Mouse (Mus musculus) cortical plate, adult 2 months (tissue): ENCODE data around the gene E130309D02Rik.

Experiments used
- CTCF ChIP-seq: fragments of 200-500 bp; IDR thresholded peaks from 2 replicates; pipeline ENCODE4 v1.5.1; 2011; ENCODE audit warnings: mild to moderate bottlenecking, control low read depth, low read length; ENCODE audit not compliant: insufficient read depth; ENCODE audit errors: extremely low read depth
- POLR2A ChIP-seq: fragments of 200-500 bp; IDR thresholded peaks from 2 replicates; pipeline ENCODE4 v1.6.1; 2011; ENCODE audit warnings: mild to moderate bottlenecking, low read length, control low read depth; ENCODE audit not compliant: insufficient read depth; ENCODE audit errors: extremely low read depth

GRCm38 (mm10) chr5:143356017-143356416 is 40.9 kb upstream of the E130309D02Rik start:
- TF ChIP-seq POLR2A (no peak), CTCF (no peak)
